Comparison of ENCODE assay signal across 10 mouse cellular contexts in genomic region chr10:64086183-64086566, GRCm38 (mm10). TPM values are rescaled to one million over a fixed set of nuclear protein-coding genes. Genes with fewer than 3 reads are reported as not detected.
DNase-seq lines count a peak whose midpoint lies in the region; ATAC-seq and TF ChIP-seq lines count a peak whose summit lies in the region.
"Had no signal": no experiment of that assay in that cellular context is flagged by ENCODE, and none has a peak within 500 bp of the region (broad histone marks: within the 10 kb centered on the region; RNA-seq: fewer than 3 reads in every experiment).

No protein-coding gene starts in this region.

- no peaks in the 10 kb centered on the region for H3K9me3 ChIP-seq in forebrain, embryonic 12.5 days
- no peaks in the 10 kb centered on the region for H3K9me3 ChIP-seq in hindbrain, postnatal 0 days (ENCODE audit: low read length)
- H3K9me3 ChIP-seq in neural tube, embryonic 14.5 days (ENCODE audit: control insufficient read depth, low read length) = no peaks in the 10 kb centered on the region
- H3K9me3 ChIP-seq in lung, postnatal 0 days (ENCODE audit: low read length) = no peaks in the 10 kb centered on the region
- H3K9me3 ChIP-seq: liver, embryonic 15.5 days had no signal

- no peaks in the 10 kb centered on the region for H3K36me3 ChIP-seq in forebrain, embryonic 12.5 days (replicated peaks)
- no peaks in the 10 kb centered on the region for H3K36me3 ChIP-seq in hindbrain, postnatal 0 days (ENCODE audit: insufficient read depth, low read length)
- no peaks in the 10 kb centered on the region for H3K36me3 ChIP-seq in neural tube, embryonic 14.5 days (ENCODE audit: control insufficient read depth, insufficient read depth, low read length)
- no peaks in the 10 kb centered on the region for H3K36me3 ChIP-seq in lung, postnatal 0 days (ENCODE audit: insufficient read depth, low read length)
- H3K36me3 ChIP-seq: liver, embryonic 15.5 days had no signal

- peaks cover 38% of the 10 kb centered on the region for H3K4me1 ChIP-seq in forebrain, embryonic 12.5 days
- no peaks in the 10 kb centered on the region for H3K4me1 ChIP-seq in hindbrain, postnatal 0 days (ENCODE audit: insufficient read depth, low read length)
- peaks cover 9% of the 10 kb centered on the region; the same call in 1 of the 2 replicates for H3K4me1 ChIP-seq in neural tube, embryonic 14.5 days (ENCODE audit: control insufficient read depth, insufficient read depth, low read length)
- H3K4me1 ChIP-seq in lung, postnatal 0 days (ENCODE audit: insufficient read depth, low read depth, low read length) = no peaks in the 10 kb centered on the region
- H3K4me1 ChIP-seq: liver, embryonic 15.5 days had no signal

- peak overlapping the region; percentile 75 for H3K4me2 ChIP-seq in forebrain, embryonic 12.5 days
- peak overlapping the region; percentile 80 for H3K4me2 ChIP-seq in hindbrain, postnatal 0 days (ENCODE audit: low read depth, low read length)
- H3K4me2 ChIP-seq in neural tube, embryonic 14.5 days (ENCODE audit: low read depth, low read length) = peak overlapping the region; percentile 88
- no peak overlapping the region for H3K4me2 ChIP-seq in lung, postnatal 0 days (replicated peaks; ENCODE audit: low read depth, low read length)
- H3K4me2 ChIP-seq: liver, embryonic 15.5 days had no signal

- peaks cover 21% of the 10 kb centered on the region for H3K27me3 ChIP-seq in forebrain, embryonic 12.5 days
- H3K27me3 ChIP-seq in hindbrain, postnatal 0 days (ENCODE audit: insufficient read depth, low read length) = no peaks in the 10 kb centered on the region
- peaks cover 2% of the 10 kb centered on the region; the same call in 1 of the 2 replicates for H3K27me3 ChIP-seq in neural tube, embryonic 14.5 days (ENCODE audit: control insufficient read depth, insufficient read depth, low read length)
- H3K27me3 ChIP-seq in lung, postnatal 0 days (replicated peaks; ENCODE audit: insufficient read depth, low read length) = 0 out of 2 replicates have a peak, but pooled peaks cover 4% of the 10 kb centered on the region

- TF ChIP-seq CTCF in layer of hippocampus, adult 2 months (conservative IDR thresholded peaks at IDR 0.05) = no peak
- TF ChIP-seq CTCF in hindbrain, postnatal 0 days (IDR thresholded peaks at IDR 0.05; ENCODE audit: low read depth) = no peak
- TF ChIP-seq CTCF in lung, postnatal 0 days (IDR thresholded peaks at IDR 0.05) = no peak

- no peak for ATAC-seq in forebrain, embryonic 12.5 days (ENCODE audit: low FRiP score)
- no peak for ATAC-seq in hindbrain, postnatal 0 days
- ATAC-seq in neural tube, embryonic 14.5 days (ENCODE audit: low read depth) = no peak
- ATAC-seq in lung, postnatal 0 days = no peak

- 61% methylated on average over 16 of the region's 16 CpGs for WGBS in forebrain, embryonic 12.5 days
- WGBS in hindbrain, postnatal 0 days = 40% methylated on average over 16 of the region's 16 CpGs
- 44% methylated on average over 16 of the region's 16 CpGs for WGBS in neural tube, embryonic 14.5 days
- 60% methylated on average over 16 of the region's 16 CpGs for WGBS in lung, postnatal 0 days

- peak overlapping the region; percentile 66 for H3K4me3 ChIP-seq in layer of hippocampus, adult 2 months
- 0 out of 2 replicates have a peak overlapping the region, but pooled peaks have one; percentile 43 for H3K4me3 ChIP-seq in forebrain, embryonic 12.5 days (replicated peaks)
- H3K4me3 ChIP-seq in hindbrain, postnatal 0 days (ENCODE audit: low read length) = peak overlapping the region; percentile 52
- peak overlapping the region; percentile 49 for H3K4me3 ChIP-seq in neural tube, embryonic 14.5 days (ENCODE audit: low read depth, low read length)
- no peak overlapping the region for H3K4me3 ChIP-seq in lung, postnatal 0 days (ENCODE audit: low read depth, low read length)
- H3K4me3 ChIP-seq: liver, embryonic 15.5 days had no signal

- no peak for DNase-seq in layer of hippocampus, adult 2 months (ENCODE audit: low spot score in 2 of 2)
- DNase-seq in layer of hippocampus, adult 8-10 months (ENCODE audit: low spot score in 2 of 2) = no peak
- peak; percentile 16 for DNase-seq in hindbrain, postnatal 0 days (ENCODE audit: low spot score)
- DNase-seq in gastrocnemius, adult 8-10 months (ENCODE audit: low spot score in 2 of 2) = no peak
- no peak for DNase-seq in Muller cell, postnatal 12 days (ENCODE audit: inconsistent ontology term)
- DNase-seq in lung, postnatal 0 days (ENCODE audit: low spot score) = no peak

- peak overlapping the region; percentile 89 for H3K27ac ChIP-seq in layer of hippocampus, adult 2 months
- no peak overlapping the region for H3K27ac ChIP-seq in forebrain, embryonic 12.5 days
- H3K27ac ChIP-seq in hindbrain, postnatal 0 days = 0 out of 2 replicates have a peak overlapping the region, but pooled peaks have one; percentile 21
- no peak overlapping the region for H3K27ac ChIP-seq in neural tube, embryonic 14.5 days (ENCODE audit: low read depth, low read length)
- no peak overlapping the region for H3K27ac ChIP-seq in lung, postnatal 0 days (ENCODE audit: low read length)
- H3K27ac ChIP-seq: liver, embryonic 15.5 days had no signal

- 0 out of 2 replicates have a peak overlapping the region, but pooled peaks have one; percentile 29 for H3K9ac ChIP-seq in forebrain, embryonic 12.5 days
- peak overlapping the region; percentile 62 for H3K9ac ChIP-seq in hindbrain, postnatal 0 days (replicated peaks; ENCODE audit: low read length)
- peak overlapping the region; percentile 26; the same call in 1 of the 2 replicates for H3K9ac ChIP-seq in neural tube, embryonic 14.5 days (replicated peaks; ENCODE audit: low read depth, low read length)
- H3K9ac ChIP-seq in lung, postnatal 0 days (replicated peaks; ENCODE audit: low read depth) = no peak overlapping the region
- H3K9ac ChIP-seq: liver, embryonic 15.5 days had no signal

- no peak for TF ChIP-seq EP300 in lung, postnatal 0 days (IDR thresholded peaks at IDR 0.05)

RNA-seq across cellular contexts. Expression of gene Lrrtm3, which starts 3.9 kb away (rescaled TPM):
- 10 to 100 TPM; 18.2 to 21.1 TPM for total RNA-seq in layer of hippocampus, adult 2 months (2021)
- total RNA-seq in layer of hippocampus, adult 8-10 months (2022) = 10 to 100 TPM; 20.4 to 32.5 (median 24.7) TPM
- 3.7 and 5.2 TPM in 2 replicates for polyA plus RNA-seq in forebrain, embryonic 12.5 days (2016; fragmentation: Nextera tagmentation; extraction: Ambion mirVana)
- total RNA-seq in hindbrain, postnatal 0 days (2014; rRNA removed) = 28.0 and 36.9 TPM in 2 replicates
- 29.0 and 33.0 TPM in 2 replicates for polyA plus RNA-seq in hindbrain, postnatal 0 days (2015; fragmentation: Nextera tagmentation; extraction: Ambion mirVana)
- 33.2 and 50.0 TPM in 2 replicates for polyA plus RNA-seq in neural tube, embryonic 14.5 days (2014; fragmentation: Nextera tagmentation; extraction: Ambion mirVana)
- under 1 TPM; 0.10 to 0.99 (median 0.34) TPM for total RNA-seq in gastrocnemius, adult 8-10 months (2022)
- 0.11 and 0.14 TPM in 2 replicates for polyA plus RNA-seq in lung, postnatal 0 days (2015; fragmentation: Nextera tagmentation; extraction: Ambion mirVana)
- polyA plus RNA-seq: spleen, adult 2 months had no signal

Comparison
In these comparisons a context has a peak if more than half of its experiments do, and no peak if none do; other contexts are left out.
1. H3K27ac ChIP-seq: peak in layer of hippocampus, adult 2 months (single experiment) and hindbrain, postnatal 0 days (single experiment); none in forebrain, embryonic 12.5 days (single experiment), neural tube, embryonic 14.5 days (single experiment) and lung, postnatal 0 days (single experiment).
2. RNA of gene Lrrtm3, which starts 3.9 kb away (total RNA-seq): 28.0 to 36.9 TPM in hindbrain, postnatal 0 days, 20.4 to 32.5 TPM in layer of hippocampus, adult 8-10 months and 18.2 to 21.1 TPM in layer of hippocampus, adult 2 months; 0.10 to 0.99 TPM in gastrocnemius, adult 8-10 months; every median in the first group is over 4 times any median in the second.